Mouse (Mus musculus): ENCODE data around the gene Celf5.

DNA sequence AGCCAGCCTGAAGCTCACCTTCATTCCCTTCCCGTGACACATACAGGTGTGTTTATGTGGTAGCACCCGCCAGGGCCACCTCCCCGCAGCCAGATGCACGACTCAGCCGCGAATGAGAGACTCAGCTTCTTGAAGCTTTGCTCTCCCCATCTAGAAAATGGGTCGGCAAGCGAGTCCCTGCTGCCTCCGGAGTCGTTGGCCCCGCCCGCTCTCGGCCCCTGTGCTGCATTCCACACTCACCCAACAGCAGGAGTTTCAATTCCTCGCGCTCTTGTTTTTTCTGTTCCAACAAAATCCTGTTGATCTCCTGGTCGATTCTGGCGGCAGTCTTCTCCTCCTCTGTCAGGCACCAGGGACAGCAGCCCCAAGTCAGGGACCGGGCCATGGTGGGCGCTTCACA, 41.1 kb upstream of the Celf5 start:
- no peak for TF ChIP-seq POLR2A (IDR thresholded peaks at IDR 0.05; ENCODE audit: extremely low read depth, insufficient read depth, low read length)
- no peak for TF ChIP-seq CTCF (IDR thresholded peaks at IDR 0.05; ENCODE audit: extremely low read depth, insufficient read depth, low read length)

All from cortical plate, adult 2 months (tissue).